Mouse (Mus musculus) spleen, embryonic (tissue): ENCODE data around the gene Stard9.

Source experiments
- CTCF ChIA-PET: fragments of 350-600 bp; sonication (Branson Sonifier 250); formaldehyde crosslinking; loops from one replicate; lab custom pipeline; 2022; lab: Charles Lee

Stard9 gene

GRCm38 (mm10) chr2:120652925-120653284 lies 24.0 kb downstream of the Stard9 start:
- CTCF ChIA-PET = no interaction called here

GRCm38 (mm10) chr2:120654693-120655092 lies 25.8 kb downstream of the Stard9 start:
- CTCF ChIA-PET = no interaction called here

GRCm38 (mm10) chr2:120655905-120656304 lies 27.0 kb downstream of the Stard9 start:
- CTCF ChIA-PET = interaction anchor here (0.7 kb wide), 1 partner anchor 153 kb away, joined by 7 read pairs; no protein-coding TSS in a partner anchor

GRCm38 (mm10) chr2:120656711-120657110 lies 27.8 kb downstream of the Stard9 start:
- CTCF ChIA-PET = no interaction called here

GRCm38 (mm10) chr2:120658486-120658885 lies 29.6 kb downstream of the Stard9 start:
- CTCF ChIA-PET = no interaction called here

- CTCF ChIA-PET = no interaction called here
Observed at GRCm38 (mm10) chr2:120659318-120659717, 30.4 kb downstream of the Stard9 start.

GRCm38 (mm10) chr2:120660486-120661078 lies 31.7 kb downstream of the Stard9 start:
- CTCF ChIA-PET = no interaction called here

- CTCF ChIA-PET = no interaction called here
Observed at GRCm38 (mm10) chr2:120662766-120663165, 33.8 kb downstream of the Stard9 start.

- CTCF ChIA-PET = interaction anchor here (0.5 kb wide), 1 partner anchor 1279 kb away, joined by 3 read pairs; no protein-coding TSS in a partner anchor
Observed at GRCm38 (mm10) chr2:120663491-120664154, 34.7 kb downstream of the Stard9 start.

- CTCF ChIA-PET = no interaction called here
Observed at GRCm38 (mm10) chr2:120667446-120667845, 38.5 kb downstream of the Stard9 start.

- CTCF ChIA-PET = interaction anchor here (1.4 kb wide), 1 partner anchor 192 kb away, joined by 5 read pairs; no protein-coding TSS in a partner anchor
Observed at GRCm38 (mm10) chr2:120670253-120670652, 41.3 kb downstream of the Stard9 start.

GRCm38 (mm10) chr2:120681151-120681550 lies 52.2 kb downstream of the Stard9 start:
- CTCF ChIA-PET = interaction anchor here (0.6 kb wide), 1 partner anchor 13 kb away, joined by 3 read pairs; no protein-coding TSS in a partner anchor

- CTCF ChIA-PET = no interaction called here
Observed at GRCm38 (mm10) chr2:120697767-120698166, 68.8 kb downstream of the Stard9 start.

GRCm38 (mm10) chr2:120700379-120700885 lies 71.5 kb downstream of the Stard9 start:
- CTCF ChIA-PET = no interaction called here

- CTCF ChIA-PET = no interaction called here
Observed at GRCm38 (mm10) chr2:120702675-120703074, 73.8 kb downstream of the Stard9 start.

GRCm38 (mm10) chr2:120707041-120707440 lies 78.1 kb downstream of the Stard9 start:
- CTCF ChIA-PET = no interaction called here

- CTCF ChIA-PET = no interaction called here
Observed at GRCm38 (mm10) chr2:120710154-120710553, 81.2 kb downstream of the Stard9 start.

- CTCF ChIA-PET = no interaction called here
Observed at GRCm38 (mm10) chr2:120710948-120711347, 82.0 kb downstream of the Stard9 start.

- CTCF ChIA-PET = no interaction called here
Observed at GRCm38 (mm10) chr2:120713441-120713840, 84.5 kb downstream of the Stard9 start.

- CTCF ChIA-PET = no interaction called here
Observed at GRCm38 (mm10) chr2:120718496-120718895, 89.6 kb downstream of the Stard9 start.

- CTCF ChIA-PET = no interaction called here
Observed at GRCm38 (mm10) chr2:120720821-120721220, 91.9 kb downstream of the Stard9 start.

GRCm38 (mm10) chr2:120721911-120722310 lies 93.0 kb downstream of the Stard9 start:
- CTCF ChIA-PET = no interaction called here

- CTCF ChIA-PET = no interaction called here
Observed at GRCm38 (mm10) chr2:120722491-120722890, 93.6 kb downstream of the Stard9 start.
